Mouse (Mus musculus) kidney, postnatal 0 days (tissue): ENCODE results near the gene Creb5. TPM values are rescaled to one million over a fixed set of nuclear protein-coding genes. Genes with fewer than 3 reads are reported as not detected.

ENCODE experiments used
- ATAC-seq: fragments of 200-750 bp; cut with Nextera tagmentation; replicated peaks from 2 replicates; pipeline ENCODE4 v1.8.0; 2017; ENCODE audit warnings: low read depth, moderate number of reproducible peaks, moderate TSS enrichment, moderate library complexity; ENCODE audit not compliant: low FRiP score
- DNase-seq: peaks from one replicate; pipeline ENCODE4 v3.0.0-alpha.2; 2016; ENCODE audit warnings: low spot score
- H3K27ac ChIP-seq: fragments of 300-500 bp; sonication (generic); 2 replicates; pipeline ENCODE4 v1.5.1; 2014; ENCODE audit warnings: mild to moderate bottlenecking
- H3K27me3 ChIP-seq: fragments of 300-500 bp; sonication (generic); 2 replicates; pipeline ENCODE4 v1.6.1; 2014; ENCODE audit warnings: low read length, mixed read lengths; ENCODE audit not compliant: insufficient read depth
- H3K36me3 ChIP-seq: fragments of 300-500 bp; sonication (generic); 2 replicates; pipeline ENCODE4 v1.6.1; 2014; ENCODE audit warnings: low read length, mixed read lengths; ENCODE audit not compliant: insufficient read depth
- H3K4me1 ChIP-seq: fragments of 300-500 bp; sonication (generic); replicated peaks from 2 replicates; pipeline ENCODE4 v1.6.1; 2014; ENCODE audit warnings: antibody characterized with exemption, low read length, mixed read lengths; ENCODE audit not compliant: insufficient read depth
- H3K4me2 ChIP-seq: fragments of 300-500 bp; sonication (generic); 2 replicates; pipeline ENCODE4 v1.6.1; 2014; ENCODE audit warnings: mild to moderate bottlenecking, low read length, moderate library complexity, mixed read lengths
- H3K4me3 ChIP-seq: fragments of 300-500 bp; sonication (generic); replicated peaks from 2 replicates; pipeline ENCODE4 v1.5.1; 2014; ENCODE audit warnings: low read depth, low read length
- H3K9ac ChIP-seq: fragments of 300-500 bp; sonication (generic); 2 replicates; pipeline ENCODE4 v1.6.1; 2014; ENCODE audit warnings: low read depth, low read length
- H3K9me3 ChIP-seq: fragments of 300-500 bp; sonication (generic); replicated peaks from 2 replicates; pipeline ENCODE4 v1.6.1; 2016; ENCODE audit warnings: low read length, inconsistent platforms, mixed read lengths
- CTCF ChIP-seq: IDR thresholded peaks from 2 replicates; pipeline ENCODE4 v1.5.1; 2016; ENCODE audit warnings: antibody characterized with exemption, low read depth, mild to moderate bottlenecking, moderate library complexity
- WGBS: fragments of 180-500 bp; shearing (Covaris S2); extraction: QIAGEN DNeasy Blood & Tissue Kit; methylation state at CpG from one replicate; pipeline ENCODE4 v1.1.7; 2014; 5-methylcytosine and 5-hydroxymethylcytosine counted together
- polyA plus RNA-seq: library from polyadenylated mRNA; unstranded; fragments of >200 nt; fragmentation: Nextera tagmentation; extraction: Ambion mirVana; gene quantifications from 2 replicates; pipeline ENCODE4 v1.2.1, GENCODE M21; 2015

Creb5 gene
- polyA plus RNA-seq, 1 experiment from 2014 or later: 1.6 TPM

GRCm38 (mm10) chr6:53664759-53665158 is 377.7 kb downstream of the Creb5 start:
- Histone ChIP-seq H3K4me2 (no peak overlapping the region), H3K4me1 (no peaks in the 10 kb centered on the region), H3K9me3 (no peaks in the 10 kb centered on the region), H3K27ac (no peak overlapping the region), H3K4me3 (no peak overlapping the region), H3K36me3 (no peaks in the 10 kb centered on the region), H3K9ac (no peak overlapping the region), H3K27me3 (no peaks in the 10 kb centered on the region)
- TF ChIP-seq CTCF: no peak
- WGBS: 43% methylated on average over 1 of the region's 1 CpGs
- no peak for DNase-seq
- ATAC-seq: no peak

GRCm38 (mm10) chr6:53666503-53666902 is 379.4 kb downstream of the Creb5 start:
- H3K27ac ChIP-seq: no peak overlapping the region

GRCm38 (mm10) chr6:53678307-53678706 is 391.2 kb downstream of the Creb5 start:
- Histone ChIP-seq H3K27me3 (no peaks in the 10 kb centered on the region), H3K4me3 (no peak overlapping the region), H3K4me2 (no peak overlapping the region), H3K9me3 (no peaks in the 10 kb centered on the region), H3K9ac (no peak overlapping the region), H3K27ac (no peak overlapping the region), H3K4me1 (no peaks in the 10 kb centered on the region), H3K36me3 (no peaks in the 10 kb centered on the region)
- WGBS: 100% methylated on average over 1 of the region's 1 CpGs
- DNase-seq (no peak), ATAC-seq (no peak)
- no peak for TF ChIP-seq CTCF

More at GRCm38 (mm10) chr6:53666503-53666902, 379.4 kb downstream of the Creb5 start:
- no peak for ATAC-seq
- no peaks in the 10 kb centered on the region for H3K9me3 ChIP-seq
- no peak overlapping the region for H3K4me2 ChIP-seq
- 76% methylated on average over 5 of the region's 5 CpGs for WGBS
- no peak overlapping the region for H3K9ac ChIP-seq
- DNase-seq: no peak
- no peak for TF ChIP-seq CTCF
- H3K27me3 ChIP-seq: no peaks in the 10 kb centered on the region
- no peaks in the 10 kb centered on the region for H3K36me3 ChIP-seq
- no peaks in the 10 kb centered on the region for H3K4me1 ChIP-seq
- no peak overlapping the region for H3K4me3 ChIP-seq

GRCm38 (mm10) chr6:53680046-53680445 is 393.0 kb downstream of the Creb5 start:
- Histone ChIP-seq H3K27ac (no peak overlapping the region), H3K4me1 (no peaks in the 10 kb centered on the region), H3K9ac (no peak overlapping the region), H3K36me3 (no peaks in the 10 kb centered on the region), H3K4me2 (no peak overlapping the region), H3K4me3 (no peak overlapping the region), H3K27me3 (no peaks in the 10 kb centered on the region), H3K9me3 (no peaks in the 10 kb centered on the region)
- DNase-seq: no peak
- ATAC-seq: no peak
- WGBS: 90% methylated on average over 8 of the region's 8 CpGs
- TF ChIP-seq CTCF: no peak

GRCm38 (mm10) chr6:53684416-53684815 is 397.3 kb downstream of the Creb5 start:
- Histone ChIP-seq H3K4me1 (no peaks in the 10 kb centered on the region), H3K9me3 (no peaks in the 10 kb centered on the region), H3K9ac (no peak overlapping the region), H3K4me3 (no peak overlapping the region), H3K36me3 (no peaks in the 10 kb centered on the region), H3K27ac (no peak overlapping the region), H3K4me2 (no peak overlapping the region), H3K27me3 (no peaks in the 10 kb centered on the region)
- DNase-seq: no peak
- no peak for ATAC-seq
- TF ChIP-seq CTCF: no peak
- WGBS: 58% methylated on average over 2 of the region's 2 CpGs

GRCm38 (mm10) chr6:53685323-53685722 is 398.3 kb downstream of the Creb5 start:
- Histone ChIP-seq H3K9me3 (no peaks in the 10 kb centered on the region), H3K4me3 (no peak overlapping the region), H3K27me3 (no peaks in the 10 kb centered on the region), H3K9ac (no peak overlapping the region), H3K4me2 (no peak overlapping the region), H3K27ac (no peak overlapping the region), H3K36me3 (no peaks in the 10 kb centered on the region), H3K4me1 (no peaks in the 10 kb centered on the region)
- whole genome bisulfite sequencing: 89% methylated on average over 14 of the region's 14 CpGs
- DNase-seq (no peak), ATAC-seq (no peak)
- TF ChIP-seq CTCF: no peak

GRCm38 (mm10) chr6:53688762-53689477 is 401.9 kb downstream of the Creb5 start:
- Histone ChIP-seq H3K27me3 (no peaks in the 10 kb centered on the region), H3K36me3 (no peaks in the 10 kb centered on the region), H3K4me1 (no peaks in the 10 kb centered on the region), H3K9me3 (no peaks in the 10 kb centered on the region), H3K4me3 (no peak overlapping the region), H3K27ac (no peak overlapping the region), H3K4me2 (no peak overlapping the region), H3K9ac (no peak overlapping the region)
- 41% methylated on average over 7 of the region's 7 CpGs for WGBS
- TF ChIP-seq CTCF: no peak
- ATAC-seq: no peak
- DNase-seq: no peak
